Mouse (Mus musculus) ES-Bruce4 (cell line): ENCODE data around the gene Mterf1a. TPM values are rescaled to one million over a fixed set of nuclear protein-coding genes. Genes with fewer than 3 reads are reported as not detected.

Experiments
- H3K27ac ChIP-seq: 2 replicates; pipeline ENCODE4 v1.5.1; 2012; ENCODE audit warnings: low read length, inconsistent platforms; ENCODE audit not compliant: insufficient read depth
- H3K27me3 ChIP-seq: 2 replicates; pipeline ENCODE4 v1.6.1; 2012; ENCODE audit warnings: mild to moderate bottlenecking, low read length, inconsistent platforms; ENCODE audit not compliant: control insufficient read depth, poor library complexity, insufficient read depth, severe bottlenecking
- H3K36me3 ChIP-seq: 2 replicates; pipeline ENCODE4 v1.6.1; 2012; ENCODE audit warnings: inconsistent platforms, mild to moderate bottlenecking, low read length, moderate library complexity; ENCODE audit not compliant: control insufficient read depth, poor library complexity, insufficient read depth, severe bottlenecking
- H3K4me1 ChIP-seq: one replicate; pipeline ENCODE4 v1.8.1; 2011; ENCODE audit warnings: low read length; ENCODE audit not compliant: control insufficient read depth, insufficient read depth
- H3K4me3 ChIP-seq: 2 replicates; pipeline ENCODE4 v1.5.1; 2011; ENCODE audit warnings: low read depth, mild to moderate bottlenecking, low read length
- H3K9ac ChIP-seq: 2 replicates; pipeline ENCODE4 v1.6.1; 2012; ENCODE audit warnings: low read depth, mild to moderate bottlenecking, inconsistent platforms; ENCODE audit not compliant: poor library complexity, severe bottlenecking
- H3K9me3 ChIP-seq: replicated peaks from 2 replicates; pipeline ENCODE4 v1.6.1; 2012; ENCODE audit warnings: mild to moderate bottlenecking, low read length, inconsistent platforms; ENCODE audit not compliant: control insufficient read depth, poor library complexity, insufficient read depth, severe bottlenecking
- CTCF ChIP-seq: IDR thresholded peaks from one replicate; pipeline ENCODE4 v1.8.1; 2011; ENCODE audit warnings: low read depth, low read length
- EP300 ChIP-seq: IDR thresholded peaks from 2 replicates; pipeline ENCODE4 v1.6.1; 2011; ENCODE audit warnings: low read depth, low read length; ENCODE audit not compliant: insufficient read depth
- POLR2A ChIP-seq: IDR thresholded peaks from one replicate; pipeline ENCODE4 v1.8.1; 2011; ENCODE audit warnings: low read length; ENCODE audit not compliant: insufficient read depth
- polyA plus RNA-seq: library from polyadenylated mRNA; stranded (reverse); fragments of >200 nt; gene quantifications from 2 replicates; pipeline ENCODE4 v1.2.4, GENCODE M21; 2011; ENCODE audit warnings: low read depth; ENCODE audit not compliant: missing spikeins, insufficient read depth, insufficient read length

Gene Mterf1a
- polyA plus RNA-seq, 1 experiment: 8.3 TPM

DNA sequence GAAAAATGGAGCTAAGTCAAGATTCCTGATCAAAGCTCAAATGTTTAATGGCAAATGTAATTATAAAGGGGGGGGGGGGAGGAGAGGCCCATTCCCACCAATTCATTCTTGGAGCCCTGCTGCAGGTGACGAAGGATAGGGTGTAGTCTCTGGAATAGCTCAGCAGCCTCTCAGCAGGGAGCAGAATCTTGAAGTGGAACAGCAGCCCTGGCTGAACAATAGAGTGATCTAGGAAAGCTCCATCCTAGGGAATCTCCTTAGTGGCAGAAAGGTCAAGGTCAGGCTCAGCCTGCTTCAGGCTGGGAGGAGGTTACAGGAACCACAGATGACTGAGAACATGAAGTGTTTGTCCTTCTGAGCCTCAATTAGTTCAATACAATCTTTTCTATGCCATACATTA, 21.4 kb downstream of the Mterf1a start:
- peaks cover 2% of the 10 kb centered on the region for H3K4me1 ChIP-seq
- no peak overlapping the region for H3K27ac ChIP-seq
- no peak overlapping the region for H3K9ac ChIP-seq
- H3K4me3 ChIP-seq: no peak overlapping the region
- H3K36me3 ChIP-seq: no peaks in the 10 kb centered on the region
- no peaks in the 10 kb centered on the region for H3K27me3 ChIP-seq
- no peak for TF ChIP-seq CTCF
- no peak for TF ChIP-seq POLR2A
- peak; percentile 93 for TF ChIP-seq EP300
- H3K9me3 ChIP-seq: no peaks in the 10 kb centered on the region

DNA sequence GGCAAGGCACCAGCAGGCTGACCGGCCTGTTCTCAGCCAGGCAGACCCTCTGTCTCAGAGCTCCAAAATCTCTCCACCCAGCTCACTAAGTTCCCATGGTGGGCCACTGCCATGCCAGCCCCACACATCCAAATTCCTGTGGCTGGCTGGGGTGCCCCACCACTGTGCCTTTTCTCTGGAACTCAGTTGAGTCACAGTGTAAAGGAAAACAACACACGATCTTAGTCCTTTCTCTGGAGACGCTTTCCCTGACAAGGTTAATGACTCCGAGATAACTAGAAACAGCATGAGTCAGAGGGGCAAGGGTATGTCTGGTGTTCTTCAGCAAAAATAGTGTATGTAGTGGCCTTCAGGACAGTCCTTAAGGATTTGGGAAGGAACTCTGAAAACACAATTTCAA, 23.6 kb downstream of the Mterf1a start:
- TF ChIP-seq POLR2A (no peak), CTCF (no peak), EP300 (no peak)
- no peak overlapping the region for H3K9ac ChIP-seq
- H3K4me1 ChIP-seq: peaks cover 2% of the 10 kb centered on the region
- no peak overlapping the region for H3K27ac ChIP-seq
- no peak overlapping the region for H3K4me3 ChIP-seq
- H3K36me3 ChIP-seq: no peaks in the 10 kb centered on the region
- H3K9me3 ChIP-seq: no peaks in the 10 kb centered on the region
- no peaks in the 10 kb centered on the region for H3K27me3 ChIP-seq

DNA sequence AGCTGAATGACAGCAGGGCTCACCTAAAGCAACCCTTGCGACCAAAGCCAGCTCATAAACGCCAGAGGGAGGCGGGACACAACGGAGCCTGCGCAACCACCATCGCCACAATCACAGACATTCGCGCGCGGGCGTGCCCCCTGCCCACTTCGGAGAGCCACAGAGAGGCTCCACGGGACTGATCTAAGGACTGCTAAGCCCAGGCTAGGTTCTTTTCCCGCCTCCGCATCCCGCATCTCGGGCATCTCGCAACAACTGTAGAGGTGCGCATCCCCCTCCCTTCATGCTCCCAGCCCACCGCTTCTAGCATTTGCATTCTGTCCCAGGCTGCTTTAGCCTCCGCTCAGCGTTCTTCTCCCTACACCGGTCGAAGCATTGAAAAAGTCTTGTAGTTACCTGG, 48.7 kb downstream of the Mterf1a start, which contains the start of gene Lrrd1:
Gene Lrrd1 (plus strand): TSS at position 148 of the 400 bp plus-strand sequence.
- Histone ChIP-seq H3K4me1 (no peaks in the 10 kb centered on the region), H3K27me3 (no peaks in the 10 kb centered on the region), H3K4me3 (peak within 1 kb of the TSS; percentile 72), H3K27ac (no peak within 1 kb of the TSS), H3K36me3 (no peaks in the 10 kb centered on the region), H3K9ac (peak within 1 kb of the TSS; percentile 8; the same call in 1 of the 2 replicates), H3K9me3 (no peaks in the 10 kb centered on the region)
- no peak for TF ChIP-seq POLR2A
- TF ChIP-seq CTCF: no peak
- TF ChIP-seq EP300: no peak

Other genes starting within 250 kb of the Mterf1a start
- gene Tmbim7, start 242.8 kb downstream of the Mterf1a start, polyA plus RNA-seq: not detected in 2 replicates
- gene Gatad1, start 236.7 kb downstream of the Mterf1a start, polyA plus RNA-seq: 146 and 151 TPM in 2 replicates
- 17.9 and 21.1 TPM in 2 replicates for gene Ankib1, start 91.0 kb downstream of the Mterf1a start, polyA plus RNA-seq
- gene Krit1, start 90.7 kb downstream of the Mterf1a start, polyA plus RNA-seq: 55.6 and 56.1 TPM in 2 replicates
- gene Lrrd1, start 48.8 kb downstream of the Mterf1a start, polyA plus RNA-seq: not detected in 2 replicates
- 32.9 and 40.8 TPM in 2 replicates for gene Akap9, start 34.1 kb upstream of the Mterf1a start, polyA plus RNA-seq
- gene Cyp51, start 210.8 kb upstream of the Mterf1a start, polyA plus RNA-seq: 61.4 and 72.0 TPM in 2 replicates